Mouse (Mus musculus) kidney, adult 8-10 months (tissue): ENCODE results near the gene Stk40.

Source experiments
- DNase-seq, 2 experiments: peaks; one replicate each; pipeline ENCODE4 v3.0.0; 2022

Stk40 gene

GRCm38 (mm10) chr4:126099365-126099764 lies 4.4 kb upstream of the Stk40 start:
- DNase-seq: no peak

DNA sequence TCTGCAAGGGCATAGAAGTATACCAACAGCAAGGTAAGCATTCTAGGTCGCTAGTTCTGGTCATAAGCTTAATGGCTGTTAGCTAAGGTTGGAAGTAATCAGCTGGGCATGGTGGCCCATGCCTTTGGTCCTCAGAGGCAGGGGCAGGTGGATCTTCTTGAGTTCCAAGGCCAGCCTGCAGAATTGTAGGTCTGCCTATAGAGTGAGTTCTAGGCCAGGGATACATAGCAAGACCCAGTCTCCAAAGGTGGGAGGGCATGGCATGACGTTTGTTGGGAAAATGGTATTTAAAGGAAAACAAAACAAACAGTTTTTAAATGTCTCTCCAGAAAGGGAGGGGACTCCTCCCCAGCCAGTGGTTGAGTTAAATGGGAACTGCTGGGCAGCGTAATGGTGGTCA lies 3.0 kb upstream of the Stk40 start:
- no peak for DNase-seq

DNA sequence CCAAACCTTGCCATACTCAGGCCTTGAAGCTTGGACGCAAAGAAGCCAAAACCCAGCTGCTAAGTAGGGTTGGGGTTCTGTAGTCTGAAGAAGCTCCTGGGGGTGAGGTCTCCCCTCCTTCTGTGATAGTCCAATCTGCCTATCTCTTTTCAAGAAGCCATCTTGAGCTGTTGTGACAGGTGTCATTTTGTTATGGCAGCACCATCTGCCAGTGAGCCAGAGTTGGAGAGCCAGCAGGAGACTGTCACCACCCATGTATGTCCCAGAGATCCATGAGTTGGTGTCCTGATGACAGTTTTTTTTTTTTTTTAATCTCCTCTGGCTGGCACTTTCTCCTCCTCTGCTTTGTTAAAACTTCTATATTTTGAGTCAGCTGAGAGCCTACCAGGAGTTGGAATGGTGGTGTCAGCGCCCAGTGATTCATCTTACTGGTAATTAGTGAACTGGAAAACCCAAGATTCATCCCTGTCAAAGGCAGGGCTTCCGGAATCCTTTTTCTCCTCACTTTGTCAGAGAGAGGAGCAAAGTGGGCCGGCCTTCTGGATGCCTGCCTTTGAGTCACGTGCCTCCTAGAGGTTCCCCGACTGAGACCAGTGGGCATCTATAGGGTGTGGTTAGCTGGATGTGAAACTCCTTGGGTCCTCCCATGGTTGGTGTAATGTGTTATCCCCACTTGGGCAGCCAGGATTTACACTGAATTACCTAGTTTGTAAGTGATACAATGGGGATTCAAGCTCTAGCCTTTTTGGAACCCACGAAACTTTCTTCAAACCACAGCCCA lies 1.5 kb upstream of the Stk40 start:
- DNase-seq: peak in 1 of 2 experiments; percentile 48

DNA sequence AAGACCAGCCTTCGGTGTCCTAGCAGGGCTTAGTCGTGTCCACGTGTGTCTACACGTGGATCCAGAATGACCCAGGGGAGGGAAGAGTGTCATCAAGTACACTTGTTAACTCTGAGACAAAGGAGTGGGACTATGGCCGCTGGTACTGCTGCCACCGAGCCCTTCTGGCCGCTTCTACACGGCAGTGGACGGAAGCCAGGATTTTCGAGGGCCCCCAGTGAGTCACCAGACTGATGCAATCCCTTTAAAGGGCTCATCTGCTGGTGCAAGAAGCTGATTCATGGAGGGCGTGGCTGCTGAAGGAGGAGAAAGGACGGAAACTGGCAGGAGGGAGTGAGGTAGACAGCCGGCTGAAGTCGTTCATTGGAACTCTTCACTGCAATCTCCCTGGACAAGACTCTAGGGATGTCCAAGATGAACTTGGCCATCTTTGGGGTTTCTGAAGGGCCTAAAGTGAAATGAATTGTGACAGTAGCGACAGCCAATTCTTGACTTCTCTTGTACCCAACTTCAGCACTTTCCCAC lies 638 bp upstream of the Stk40 start:
- DNase-seq: peak; percentile 83 to 87

- DNase-seq: peak; percentile 90 to 92
Observed at GRCm38 (mm10) chr4:126104261-126105075, 711 bp downstream of the Stk40 start.

GRCm38 (mm10) chr4:126105131-126105783 lies 1.5 kb downstream of the Stk40 start:
- DNase-seq: no peak

DNA sequence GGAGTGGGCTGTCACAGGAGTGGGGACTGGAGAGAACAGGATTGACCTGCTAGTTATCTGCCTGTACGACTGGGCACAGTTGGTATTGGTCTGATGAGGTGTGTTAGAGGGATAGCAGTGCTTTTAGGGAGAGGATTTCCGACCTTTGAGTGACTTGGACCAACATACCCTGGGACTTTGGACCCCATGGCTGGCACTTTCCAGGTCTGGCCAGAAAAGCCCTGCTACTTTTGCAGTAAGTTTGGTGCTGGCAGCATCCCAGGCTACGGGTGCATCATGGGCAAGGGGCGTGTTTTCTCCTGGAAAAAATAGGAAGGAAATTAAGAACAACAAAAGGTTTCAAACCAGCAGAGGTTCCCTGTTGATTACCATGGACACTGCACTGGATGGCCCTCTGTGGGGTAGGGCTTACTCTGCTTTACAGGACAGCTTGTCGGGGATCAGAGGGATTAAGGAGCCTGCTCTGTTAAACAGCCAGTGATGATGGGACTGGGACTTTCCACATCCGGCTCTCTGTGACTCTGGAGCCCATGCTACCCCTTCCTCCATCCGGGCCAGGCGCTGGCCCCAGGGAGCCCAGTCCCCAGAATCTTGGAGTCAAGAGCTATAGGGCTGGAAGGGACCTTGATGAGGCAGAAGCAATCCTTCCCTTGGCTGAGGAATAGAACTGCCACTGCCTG lies 4.4 kb downstream of the Stk40 start:
- DNase-seq: peak; percentile 91 to 93

DNA sequence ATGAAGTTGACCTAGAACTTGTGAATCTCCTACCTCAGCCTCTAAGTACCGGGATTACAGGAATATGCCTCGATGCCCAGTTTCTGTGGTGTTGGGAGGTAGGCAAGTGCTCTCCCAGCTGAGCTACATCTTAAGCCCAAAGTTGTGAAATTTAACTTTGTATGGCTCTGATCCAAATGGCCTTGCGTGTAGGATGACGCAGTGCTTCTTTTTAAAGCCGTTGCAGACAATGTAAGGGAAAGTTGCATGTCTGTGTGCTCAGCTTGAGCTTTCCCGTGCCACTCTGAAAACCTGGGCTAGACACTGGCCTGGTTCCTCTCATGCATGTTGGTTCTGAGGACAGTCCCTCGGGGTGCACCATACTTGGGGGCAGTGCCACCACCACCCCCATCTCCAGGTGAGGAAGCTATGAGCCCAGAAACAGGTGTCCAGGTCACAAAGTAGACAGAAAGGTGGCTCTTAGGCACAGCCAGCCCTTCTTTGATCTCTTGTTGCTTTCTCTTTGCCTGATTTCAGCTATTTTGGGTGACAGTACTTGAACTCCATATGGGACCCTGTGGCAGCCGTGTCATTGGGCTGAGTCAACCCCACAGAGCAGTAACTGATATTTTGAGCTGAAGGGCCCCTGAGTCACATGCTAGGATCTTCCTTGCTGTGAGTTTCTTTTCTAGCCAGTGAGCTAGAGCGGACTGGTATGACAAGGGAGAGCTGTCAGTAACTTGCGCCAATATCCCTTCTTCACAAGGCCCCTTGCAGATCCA lies 6.0 kb downstream of the Stk40 start:
- no peak for DNase-seq

DNA sequence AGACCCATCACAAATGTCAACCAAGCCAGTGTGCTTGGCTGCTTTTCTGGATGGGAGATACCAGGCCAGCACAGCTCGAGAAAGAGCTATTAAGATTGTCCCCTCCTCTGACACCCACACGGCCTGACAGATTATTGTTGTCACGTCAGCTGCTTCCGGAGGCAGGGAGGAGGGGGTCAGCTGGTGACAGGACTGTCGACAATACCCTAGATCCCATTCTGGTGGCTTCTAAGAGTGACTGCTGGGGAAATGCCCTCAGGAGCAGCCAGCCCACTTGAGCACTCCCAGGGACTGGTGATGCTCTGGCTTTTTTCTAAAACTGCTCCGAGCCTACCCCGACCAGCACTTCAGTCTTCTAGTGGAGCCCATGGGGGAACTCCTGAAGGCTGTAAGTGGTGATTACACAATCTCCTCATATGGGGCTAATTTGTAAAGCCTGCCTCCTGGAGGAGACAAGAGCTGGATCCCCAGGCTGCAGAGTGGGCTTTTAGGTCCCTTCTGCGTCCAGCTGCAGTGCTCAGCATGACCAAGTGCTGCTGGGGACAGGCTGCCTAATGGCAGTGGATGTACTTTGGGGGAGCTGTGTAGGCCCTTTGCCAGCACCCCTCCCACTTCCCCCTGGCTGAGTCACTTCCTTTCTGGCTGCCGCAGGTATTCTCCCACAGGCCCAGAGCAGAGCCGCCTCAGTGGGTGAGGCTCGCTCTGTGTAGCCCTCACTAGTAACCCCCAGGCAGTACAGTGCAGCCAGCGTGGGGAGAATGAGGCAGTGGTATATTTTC lies 6.8 kb downstream of the Stk40 start:
- DNase-seq: peak; percentile 83 to 88

DNA sequence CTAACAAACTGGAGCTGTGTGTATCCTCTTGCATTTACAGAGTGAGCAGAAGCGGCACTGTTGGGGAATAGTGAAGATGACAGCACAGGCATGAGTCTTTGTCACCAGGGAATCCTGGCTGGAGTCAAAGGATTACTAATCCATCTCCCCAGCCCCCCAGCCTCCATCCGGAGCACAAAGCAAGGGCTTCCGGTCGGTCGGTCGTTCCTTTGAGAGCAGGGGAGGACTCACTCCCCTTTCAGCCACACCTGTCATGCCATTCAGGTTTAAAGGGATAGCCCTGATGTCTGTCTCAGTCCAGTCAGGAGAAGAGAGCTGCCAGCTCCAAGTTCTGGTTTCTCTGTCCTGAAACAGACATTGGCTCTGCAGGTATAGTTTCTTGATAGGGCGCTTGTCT lies 7.4 kb downstream of the Stk40 start:
- DNase-seq: no peak

DNA sequence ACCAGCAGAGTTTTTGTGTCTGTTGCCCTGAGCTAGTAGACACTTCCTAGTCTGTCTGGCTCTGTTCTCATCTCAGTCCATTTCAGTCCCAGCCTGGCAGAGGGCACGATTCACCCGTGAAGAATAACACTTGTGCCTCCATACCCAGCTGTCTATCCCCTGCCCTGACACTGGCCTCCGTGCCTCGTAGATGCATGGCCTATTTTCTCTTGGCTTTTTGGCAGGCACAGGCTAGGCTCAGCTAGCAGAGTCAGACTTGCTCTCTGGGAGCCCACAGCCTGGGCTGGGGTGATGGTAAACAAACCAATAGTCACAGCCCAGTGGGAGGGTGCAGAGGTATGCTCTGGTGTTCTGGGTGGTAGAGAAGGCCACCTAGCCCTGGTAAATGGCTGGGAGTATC lies 9.5 kb downstream of the Stk40 start:
- DNase-seq: no peak

GRCm38 (mm10) chr4:126113943-126114342 lies 10.2 kb downstream of the Stk40 start:
- DNase-seq: peak in 1 of 2 experiments; percentile 48

- no peak for DNase-seq
Observed at GRCm38 (mm10) chr4:126115411-126115810, 11.7 kb downstream of the Stk40 start.

DNA sequence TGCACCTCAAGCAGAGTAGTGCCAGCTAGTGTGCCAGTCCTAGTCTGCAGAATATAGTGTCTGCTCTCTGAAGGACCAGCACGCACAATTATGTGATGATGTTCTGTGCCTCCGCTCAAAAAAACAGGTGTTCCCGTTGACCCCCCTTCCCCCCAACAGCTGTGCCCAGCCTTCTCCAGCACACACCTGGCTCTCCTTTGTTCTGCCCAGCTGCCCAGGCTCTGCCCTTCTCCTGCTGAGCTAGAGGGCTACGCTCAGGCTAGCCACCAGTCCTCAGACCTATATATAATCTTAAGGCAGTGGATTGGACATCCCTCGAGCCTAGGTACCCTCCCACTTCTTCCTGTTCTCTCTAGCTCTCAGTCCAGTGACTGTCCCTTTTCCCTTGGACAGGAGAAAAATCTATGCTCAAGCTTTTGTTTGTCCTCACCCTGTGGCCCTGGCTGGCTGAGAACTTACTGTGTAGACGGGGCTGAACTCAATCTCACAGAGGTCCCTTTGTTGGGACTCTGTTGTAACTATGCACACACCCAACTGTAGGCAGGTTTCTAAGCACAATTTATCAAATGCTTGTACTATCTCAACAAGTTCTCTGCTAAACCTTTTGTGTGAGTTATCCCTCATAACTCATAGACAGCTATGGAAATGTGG lies 12.2 kb downstream of the Stk40 start:
- no peak for DNase-seq

GRCm38 (mm10) chr4:126117116-126117515 lies 13.4 kb downstream of the Stk40 start:
- no peak for DNase-seq

GRCm38 (mm10) chr4:126118651-126119050 lies 14.9 kb downstream of the Stk40 start:
- DNase-seq: no peak

DNA sequence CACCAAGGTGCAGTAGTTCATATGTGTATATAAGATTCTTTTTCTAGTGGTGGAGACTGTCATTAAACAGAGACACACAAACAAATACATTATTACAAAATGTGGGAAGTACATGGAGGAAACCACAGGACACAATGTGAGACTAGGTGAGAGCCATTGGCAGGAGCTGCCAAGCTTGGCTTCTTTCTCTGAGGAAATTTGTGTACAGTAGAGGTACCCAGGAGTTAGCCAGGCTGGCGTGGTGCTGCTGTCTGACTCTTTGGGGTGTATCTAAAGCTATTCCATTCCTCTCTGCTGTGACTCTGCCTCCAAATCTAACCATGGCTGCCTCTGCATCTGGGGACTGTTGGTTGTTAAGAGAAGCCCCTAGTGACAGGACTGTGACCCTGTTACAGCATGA lies 15.3 kb downstream of the Stk40 start:
- DNase-seq: no peak

DNA sequence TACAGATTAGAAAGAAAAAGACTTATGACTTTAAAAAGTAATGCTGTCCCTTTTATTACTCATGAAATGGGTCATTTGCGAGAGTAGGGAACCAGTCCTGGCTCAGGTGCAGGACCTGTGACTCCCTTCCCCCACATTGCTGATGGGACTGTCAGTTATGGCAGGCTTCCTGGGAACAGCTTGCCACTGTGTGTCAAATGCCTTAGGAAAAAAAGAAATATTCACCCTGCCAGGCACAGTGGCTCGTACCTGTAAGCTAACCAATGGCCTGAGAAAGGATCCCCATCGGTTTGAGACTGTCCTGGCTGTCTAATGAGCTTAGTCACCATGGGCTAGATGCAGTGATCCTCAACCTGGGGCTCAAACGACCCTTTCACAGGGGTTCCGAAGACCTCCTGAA lies 16.3 kb downstream of the Stk40 start:
- DNase-seq: no peak

DNA sequence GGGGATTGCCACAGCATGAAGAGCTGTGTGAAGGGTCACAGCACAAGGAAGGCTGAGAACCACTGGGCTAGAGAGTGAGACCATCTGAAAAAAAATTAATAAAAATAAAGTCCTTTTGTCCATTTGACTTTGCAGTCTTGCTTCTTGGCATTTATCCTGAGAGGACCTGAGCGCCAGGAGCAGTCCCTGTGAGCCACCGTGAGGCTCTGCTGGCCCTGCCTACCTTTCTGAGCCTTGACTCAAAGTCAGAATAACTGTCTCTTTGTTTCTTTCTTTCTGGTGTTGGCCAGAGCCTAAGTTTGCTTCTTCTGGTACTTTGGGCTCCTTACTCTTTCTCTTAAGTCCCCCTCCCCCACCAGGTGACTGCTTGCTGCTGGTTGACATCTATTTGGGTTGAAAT lies 16.7 kb downstream of the Stk40 start:
- DNase-seq: no peak

DNA sequence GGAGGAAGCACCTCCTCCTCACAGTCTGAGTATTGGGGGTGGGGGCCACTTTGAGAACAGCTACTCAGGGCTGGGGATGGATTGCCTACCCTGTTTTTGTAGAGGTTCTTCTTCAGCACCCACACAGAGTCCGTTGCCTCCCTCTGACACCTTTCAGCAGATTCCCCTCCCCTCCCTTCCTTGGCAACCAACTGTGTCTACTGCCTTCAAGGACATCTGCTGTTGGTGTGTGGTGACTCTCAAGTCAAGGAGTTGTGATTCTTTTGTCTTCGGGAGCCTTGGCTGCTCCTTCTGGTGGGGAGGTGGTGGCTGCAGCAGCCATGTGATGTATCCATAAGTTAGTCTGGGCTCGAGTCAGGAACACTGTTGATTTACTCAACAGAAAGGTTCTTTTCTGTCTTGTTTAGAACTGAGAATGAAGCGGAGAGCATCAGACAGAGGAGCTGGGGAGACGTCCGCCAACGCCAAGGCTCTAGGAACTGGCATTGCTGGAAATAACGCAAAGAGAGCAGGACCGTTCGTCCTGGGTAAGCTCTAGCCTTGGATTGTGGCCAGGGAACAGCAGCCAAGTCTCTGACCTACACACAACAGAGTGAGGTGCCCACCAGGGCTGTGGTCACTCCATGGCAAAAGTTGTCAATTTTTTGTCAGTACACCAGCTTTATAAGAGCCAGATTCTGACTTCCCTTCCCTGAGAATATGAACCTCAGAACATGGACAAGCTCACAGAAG lies 19.7 kb downstream of the Stk40 start:
- DNase-seq: no peak
